Mouse (Mus musculus): ENCODE results near the gene Gm3629. TPM values are rescaled to one million over a fixed set of nuclear protein-coding genes. Genes with fewer than 3 reads are reported as not detected.

The Gm3629 gene
- polyA plus RNA-seq (2014; fragmentation: Illumina TruSeq; extraction: RNeasy Lipid Tissue Mini Kit (QIAGEN cat#74804); ENCODE audit: low replicate concordance) = not detected

GRCm38 (mm10) chr14:6590513-6590912 is at the start of gene Gm3629:
Gm3629 (minus strand) TSS chr14:6590613.

GRCm38 (mm10) chr14:6622318-6622717 is 31.9 kb upstream of the Gm3629 start, which contains the start of gene Gm3460:
Gm3460 (minus strand) TSS chr14:6622418.

GRCm38 (mm10) chr14:6537190-6537589 is 53.2 kb downstream of the Gm3629 start, which contains the start of gene Gm8356:
Gm8356 (minus strand) TSS chr14:6537290.

Other genes starting within 250 kb of the Gm3629 start
- gene Gm3618, start 246.9 kb downstream of the Gm3629 start, polyA plus RNA-seq (2014; fragmentation: Illumina TruSeq; extraction: RNeasy Lipid Tissue Mini Kit (QIAGEN cat#74804); ENCODE audit: low replicate concordance) = not detected
- not detected for gene Gm16440, start 200.3 kb downstream of the Gm3629 start, polyA plus RNA-seq (2014; fragmentation: Illumina TruSeq; extraction: RNeasy Lipid Tissue Mini Kit (QIAGEN cat#74804); ENCODE audit: low replicate concordance)
- 0.63 TPM for gene Gm3591, start 178.1 kb downstream of the Gm3629 start, polyA plus RNA-seq (2014; fragmentation: Illumina TruSeq; extraction: RNeasy Lipid Tissue Mini Kit (QIAGEN cat#74804); ENCODE audit: low replicate concordance)
- not detected for gene Gm3594, start 146.0 kb downstream of the Gm3629 start, polyA plus RNA-seq (2014; fragmentation: Illumina TruSeq; extraction: RNeasy Lipid Tissue Mini Kit (QIAGEN cat#74804); ENCODE audit: low replicate concordance)
- gene Gm8356, start 53.3 kb downstream of the Gm3629 start, polyA plus RNA-seq (2014; fragmentation: Illumina TruSeq; extraction: RNeasy Lipid Tissue Mini Kit (QIAGEN cat#74804); ENCODE audit: low replicate concordance) = not detected
- gene Gm3460, start 31.8 kb upstream of the Gm3629 start, polyA plus RNA-seq (2014; fragmentation: Illumina TruSeq; extraction: RNeasy Lipid Tissue Mini Kit (QIAGEN cat#74804); ENCODE audit: low replicate concordance) = not detected
- not detected for gene Gm10251, start 93.6 kb upstream of the Gm3629 start, polyA plus RNA-seq (2014; fragmentation: Illumina TruSeq; extraction: RNeasy Lipid Tissue Mini Kit (QIAGEN cat#74804); ENCODE audit: low replicate concordance)
- 0.56 TPM for gene Gm8050, start 129.6 kb upstream of the Gm3629 start, polyA plus RNA-seq (2014; fragmentation: Illumina TruSeq; extraction: RNeasy Lipid Tissue Mini Kit (QIAGEN cat#74804); ENCODE audit: low replicate concordance)
- 5.2 TPM for gene Gm3636, start 151.7 kb upstream of the Gm3629 start, polyA plus RNA-seq (2014; fragmentation: Illumina TruSeq; extraction: RNeasy Lipid Tissue Mini Kit (QIAGEN cat#74804); ENCODE audit: low replicate concordance)
- gene Gm8362, start 183.8 kb upstream of the Gm3629 start, polyA plus RNA-seq (2014; fragmentation: Illumina TruSeq; extraction: RNeasy Lipid Tissue Mini Kit (QIAGEN cat#74804); ENCODE audit: low replicate concordance) = not detected
- not detected for gene Gm3642, start 249.7 kb upstream of the Gm3629 start, polyA plus RNA-seq (2014; fragmentation: Illumina TruSeq; extraction: RNeasy Lipid Tissue Mini Kit (QIAGEN cat#74804); ENCODE audit: low replicate concordance)

Measured in small intestine, adult 10 weeks (tissue).